Mouse (Mus musculus): ENCODE measurements around the gene Mphosph6. TPM values are rescaled to one million over a fixed set of nuclear protein-coding genes. Genes with fewer than 3 reads are reported as not detected.

The Mphosph6 gene
- polyA plus RNA-seq, 1 experiment: 0.60 TPM

DNA sequence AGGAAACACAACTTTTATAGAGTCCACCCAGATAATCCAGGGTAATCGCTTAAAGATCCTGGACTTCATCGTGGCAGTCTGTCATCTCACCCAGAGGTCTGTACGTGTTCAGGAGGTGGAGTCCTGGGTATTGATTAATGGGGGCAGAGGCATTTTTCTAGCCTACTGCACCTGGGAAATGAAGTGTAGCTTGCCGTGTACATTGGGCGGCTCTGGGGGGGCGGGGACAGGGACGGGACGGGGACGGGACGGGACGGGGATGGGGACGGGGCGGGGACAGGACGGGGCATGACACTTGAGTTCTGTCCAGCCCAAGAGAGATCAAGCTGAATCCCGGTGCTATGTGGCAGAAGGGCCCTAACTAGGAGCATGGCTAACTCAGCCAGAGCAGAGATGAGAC lies 5.3 kb downstream of the Mphosph6 start:
- Histone ChIP-seq H3K4me1 (ENCODE audit: control insufficient read depth) (peaks cover 29% of the 10 kb centered on the region), H3K4me3 (replicated peaks) (no peak overlapping the region), H3K9me3 (ENCODE audit: control insufficient read depth, low read length) (no peaks in the 10 kb centered on the region), H3K36me3 (ENCODE audit: control insufficient read depth) (peaks cover 87% of the 10 kb centered on the region), H3K27me3 (ENCODE audit: control insufficient read depth) (no peaks in the 10 kb centered on the region)
- TF ChIP-seq TAL1 (IDR thresholded peaks at IDR 0.05; ENCODE audit: low read length) (no peak), GATA1 (IDR thresholded peaks at IDR 0.05; ENCODE audit: low read length) (no peak)

DNA sequence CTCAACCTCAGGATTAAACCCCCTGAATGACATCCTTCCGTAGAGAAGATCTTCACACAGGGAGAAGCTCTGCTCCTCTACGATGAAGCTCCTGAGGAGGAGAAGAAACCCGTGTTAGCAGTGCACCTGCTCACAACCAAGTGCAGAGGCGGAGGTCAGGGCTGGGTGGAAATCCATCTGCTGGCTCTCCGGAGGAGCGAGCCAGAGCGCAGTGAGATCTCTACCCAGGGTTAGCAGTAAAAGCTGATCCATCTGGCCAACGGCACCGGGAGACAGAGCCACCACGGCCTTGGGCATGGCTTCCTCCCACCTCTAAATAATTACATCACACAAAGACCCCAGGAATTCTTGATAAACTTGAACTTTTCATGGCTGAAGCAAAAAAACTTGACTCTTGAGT lies 7.2 kb downstream of the Mphosph6 start:
- H3K27me3 ChIP-seq (ENCODE audit: control insufficient read depth): no peaks in the 10 kb centered on the region
- H3K9me3 ChIP-seq (ENCODE audit: control insufficient read depth, low read length): no peaks in the 10 kb centered on the region
- peaks cover 11% of the 10 kb centered on the region for H3K4me1 ChIP-seq (ENCODE audit: control insufficient read depth)
- H3K36me3 ChIP-seq (ENCODE audit: control insufficient read depth): peaks cover 99% of the 10 kb centered on the region
- no peak for TF ChIP-seq TAL1 (IDR thresholded peaks at IDR 0.05; ENCODE audit: low read length)
- no peak for TF ChIP-seq GATA1 (IDR thresholded peaks at IDR 0.05; ENCODE audit: low read length)
- H3K4me3 ChIP-seq (replicated peaks): no peak overlapping the region

- TF ChIP-seq TAL1 (IDR thresholded peaks at IDR 0.05; ENCODE audit: low read length) (no peak), GATA1 (IDR thresholded peaks at IDR 0.05; ENCODE audit: low read length) (no peak)
- no peaks in the 10 kb centered on the region for H3K9me3 ChIP-seq (ENCODE audit: control insufficient read depth, low read length)
- H3K4me3 ChIP-seq (replicated peaks): no peak overlapping the region
- H3K4me1 ChIP-seq (ENCODE audit: control insufficient read depth): no peaks in the 10 kb centered on the region; the same call in 1 of the 2 replicates
- no peaks in the 10 kb centered on the region for H3K27me3 ChIP-seq (ENCODE audit: control insufficient read depth)
- H3K36me3 ChIP-seq (ENCODE audit: control insufficient read depth): peaks cover 93% of the 10 kb centered on the region
These were observed 9.1 kb downstream of the Mphosph6 start for GRCm38 (mm10) chr8:117792616-117793144.

GRCm38 (mm10) chr8:117786428-117786827 lies 15.3 kb downstream of the Mphosph6 start:
- TF ChIP-seq TAL1 (IDR thresholded peaks at IDR 0.05; ENCODE audit: low read length) (no peak), GATA1 (IDR thresholded peaks at IDR 0.05; ENCODE audit: low read length) (no peak)
- peaks cover 34% of the 10 kb centered on the region for H3K36me3 ChIP-seq (ENCODE audit: control insufficient read depth)

GRCm38 (mm10) chr8:117783021-117783420 lies 18.7 kb downstream of the Mphosph6 start:
- H3K27me3 ChIP-seq (ENCODE audit: control insufficient read depth): no peaks in the 10 kb centered on the region
- TF ChIP-seq TAL1 (IDR thresholded peaks at IDR 0.05; ENCODE audit: low read length): no peak
- TF ChIP-seq GATA1 (IDR thresholded peaks at IDR 0.05; ENCODE audit: low read length): no peak
- H3K4me1 ChIP-seq (ENCODE audit: control insufficient read depth): no peaks in the 10 kb centered on the region

More at GRCm38 (mm10) chr8:117786428-117786827, 15.3 kb downstream of the Mphosph6 start:
- Histone ChIP-seq H3K9me3 (ENCODE audit: control insufficient read depth, low read length) (no peaks in the 10 kb centered on the region), H3K4me1 (ENCODE audit: control insufficient read depth) (no peaks in the 10 kb centered on the region), H3K4me3 (replicated peaks) (no peak overlapping the region), H3K27me3 (ENCODE audit: control insufficient read depth) (no peaks in the 10 kb centered on the region)

DNA sequence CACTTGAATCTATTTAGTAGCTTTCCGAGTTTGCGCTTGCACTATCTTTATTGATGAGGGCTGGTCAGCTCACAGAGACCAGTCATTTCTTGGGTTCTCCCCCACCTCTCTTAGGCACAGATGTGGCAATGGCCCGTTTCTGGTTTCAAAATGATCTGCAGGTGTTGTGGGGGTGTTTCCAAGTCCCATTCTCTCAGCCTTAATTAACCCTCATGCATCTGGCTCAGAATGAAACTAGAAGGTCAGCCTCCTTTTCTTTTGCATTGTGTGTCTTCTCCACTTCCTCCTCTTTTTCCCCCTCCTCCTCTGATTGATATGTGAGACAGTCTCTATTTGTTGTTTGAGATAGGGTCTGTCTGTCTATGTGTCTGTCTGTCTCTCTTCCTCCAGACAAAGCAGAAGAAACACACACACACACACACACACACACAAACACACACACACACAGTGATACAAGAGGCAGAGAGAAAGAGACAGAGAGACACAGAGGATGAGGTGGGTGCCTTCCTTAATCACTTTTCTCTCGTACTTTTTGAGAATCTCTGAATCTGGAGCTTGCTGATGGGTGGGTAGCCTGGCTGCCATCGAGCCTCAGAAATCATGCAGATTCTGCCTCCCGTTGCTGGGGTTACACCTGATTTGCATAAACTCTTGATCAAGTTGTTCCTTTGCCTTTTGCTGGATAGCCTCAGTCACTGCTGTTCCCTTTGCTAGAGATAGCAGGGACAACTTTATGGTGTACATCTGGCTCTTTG lies 20.2 kb downstream of the Mphosph6 start:
- Histone ChIP-seq H3K4me1 (ENCODE audit: control insufficient read depth) (no peaks in the 10 kb centered on the region), H3K27me3 (ENCODE audit: control insufficient read depth) (no peaks in the 10 kb centered on the region; the same call in 1 of the 2 replicates), H3K36me3 (ENCODE audit: control insufficient read depth) (no peaks in the 10 kb centered on the region)

More at GRCm38 (mm10) chr8:117783021-117783420, 18.7 kb downstream of the Mphosph6 start:
- Histone ChIP-seq H3K4me3 (replicated peaks) (no peak overlapping the region), H3K9me3 (ENCODE audit: control insufficient read depth, low read length) (no peaks in the 10 kb centered on the region), H3K36me3 (ENCODE audit: control insufficient read depth) (peaks cover 6% of the 10 kb centered on the region)

DNA sequence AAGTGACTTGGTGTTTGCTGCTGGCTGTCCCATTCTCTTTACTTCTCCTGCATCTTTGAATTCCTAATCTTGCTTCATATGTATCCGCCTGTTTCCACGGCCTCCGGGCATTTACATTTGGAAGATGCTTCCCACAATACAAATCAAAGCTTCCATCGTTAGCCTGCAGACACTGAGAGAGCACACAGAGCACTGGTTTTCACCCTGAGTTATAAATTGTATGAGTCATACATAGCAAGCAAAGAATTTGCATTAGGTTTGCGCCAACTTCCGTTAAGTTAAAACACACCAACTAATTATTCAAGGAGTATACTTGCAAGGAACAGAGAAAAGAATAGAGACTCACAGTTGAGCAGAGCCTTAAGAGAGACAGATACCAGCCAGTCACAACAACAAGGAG lies 22.4 kb downstream of the Mphosph6 start:
- no peaks in the 10 kb centered on the region; the same call in 1 of the 2 replicates for H3K27me3 ChIP-seq (ENCODE audit: control insufficient read depth)
- peaks cover 3% of the 10 kb centered on the region for H3K4me1 ChIP-seq (ENCODE audit: control insufficient read depth)
- TF ChIP-seq TAL1 (IDR thresholded peaks at IDR 0.05; ENCODE audit: low read length): no peak
- TF ChIP-seq GATA1 (IDR thresholded peaks at IDR 0.05; ENCODE audit: low read length): no peak
- H3K9me3 ChIP-seq (ENCODE audit: control insufficient read depth, low read length): no peaks in the 10 kb centered on the region
- H3K4me3 ChIP-seq (replicated peaks): no peak overlapping the region
- H3K36me3 ChIP-seq (ENCODE audit: control insufficient read depth): no peaks in the 10 kb centered on the region

More for the DNA sequence above, 20.2 kb downstream of the Mphosph6 start:
- H3K4me3 ChIP-seq (replicated peaks): no peak overlapping the region
- TF ChIP-seq TAL1 (IDR thresholded peaks at IDR 0.05; ENCODE audit: low read length) (no peak), GATA1 (IDR thresholded peaks at IDR 0.05; ENCODE audit: low read length) (no peak)
- no peaks in the 10 kb centered on the region for H3K9me3 ChIP-seq (ENCODE audit: control insufficient read depth, low read length)

DNA sequence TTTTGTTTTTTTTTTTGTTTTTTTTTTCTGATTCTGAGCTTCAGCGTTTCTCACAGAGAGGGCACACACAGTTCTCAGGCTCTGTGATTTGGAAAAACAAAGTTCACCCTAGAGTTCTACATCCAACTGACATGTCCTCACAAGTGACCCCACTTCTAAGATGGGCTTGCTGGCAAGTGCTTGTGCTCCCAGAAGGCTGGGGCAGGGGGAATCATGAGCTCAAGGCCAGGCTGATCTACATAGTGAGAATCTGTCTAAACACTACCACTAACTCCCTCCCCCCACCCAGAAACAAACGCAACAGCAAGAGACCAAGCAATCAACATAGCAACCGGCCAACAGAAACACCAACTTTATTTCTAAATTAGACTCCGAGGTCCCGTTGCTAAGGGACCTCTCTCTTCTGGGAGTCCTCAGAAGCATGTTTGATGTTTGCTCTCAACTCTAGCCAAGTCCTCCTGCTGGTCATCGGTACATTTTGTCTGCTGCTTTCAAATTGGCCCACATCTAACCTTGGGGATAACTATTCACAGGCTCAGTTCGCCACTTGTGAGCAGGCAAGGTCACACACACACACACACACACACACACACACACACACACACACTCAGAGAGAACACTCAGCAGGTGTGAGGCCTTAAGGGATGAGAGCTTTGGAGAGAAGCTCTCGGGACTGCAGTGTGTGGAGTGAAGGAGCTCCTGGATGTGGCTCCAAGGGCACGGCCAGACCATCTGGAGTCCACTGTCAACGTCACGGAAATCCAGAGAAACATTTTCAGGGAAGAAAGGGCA lies 23.0 kb downstream of the Mphosph6 start:
- Histone ChIP-seq H3K36me3 (ENCODE audit: control insufficient read depth) (no peaks in the 10 kb centered on the region), H3K4me3 (replicated peaks) (no peak overlapping the region), H3K27me3 (ENCODE audit: control insufficient read depth) (no peaks in the 10 kb centered on the region; the same call in 1 of the 2 replicates), H3K9me3 (ENCODE audit: control insufficient read depth, low read length) (no peaks in the 10 kb centered on the region), H3K4me1 (ENCODE audit: control insufficient read depth) (peaks cover 3% of the 10 kb centered on the region)
- TF ChIP-seq TAL1 (IDR thresholded peaks at IDR 0.05; ENCODE audit: low read length): no peak
- TF ChIP-seq GATA1 (IDR thresholded peaks at IDR 0.05; ENCODE audit: low read length): no peak

- no peaks in the 10 kb centered on the region for H3K9me3 ChIP-seq (ENCODE audit: control insufficient read depth, low read length)
- H3K4me3 ChIP-seq (replicated peaks): peak overlapping the region; percentile 36
- peaks cover 25% of the 10 kb centered on the region for H3K4me1 ChIP-seq (ENCODE audit: control insufficient read depth)
- no peak for TF ChIP-seq TAL1 (IDR thresholded peaks at IDR 0.05; ENCODE audit: low read length)
- no peak for TF ChIP-seq GATA1 (IDR thresholded peaks at IDR 0.05; ENCODE audit: low read length)
- no peaks in the 10 kb centered on the region; the same call in 1 of the 2 replicates for H3K27me3 ChIP-seq (ENCODE audit: control insufficient read depth)
- no peaks in the 10 kb centered on the region for H3K36me3 ChIP-seq (ENCODE audit: control insufficient read depth)
These were observed 25.7 kb downstream of the Mphosph6 start for GRCm38 (mm10) chr8:117776075-117776474.
